Mouse (Mus musculus): ENCODE results near the gene Nr4a2.

Nr4a2 gene

DNA sequence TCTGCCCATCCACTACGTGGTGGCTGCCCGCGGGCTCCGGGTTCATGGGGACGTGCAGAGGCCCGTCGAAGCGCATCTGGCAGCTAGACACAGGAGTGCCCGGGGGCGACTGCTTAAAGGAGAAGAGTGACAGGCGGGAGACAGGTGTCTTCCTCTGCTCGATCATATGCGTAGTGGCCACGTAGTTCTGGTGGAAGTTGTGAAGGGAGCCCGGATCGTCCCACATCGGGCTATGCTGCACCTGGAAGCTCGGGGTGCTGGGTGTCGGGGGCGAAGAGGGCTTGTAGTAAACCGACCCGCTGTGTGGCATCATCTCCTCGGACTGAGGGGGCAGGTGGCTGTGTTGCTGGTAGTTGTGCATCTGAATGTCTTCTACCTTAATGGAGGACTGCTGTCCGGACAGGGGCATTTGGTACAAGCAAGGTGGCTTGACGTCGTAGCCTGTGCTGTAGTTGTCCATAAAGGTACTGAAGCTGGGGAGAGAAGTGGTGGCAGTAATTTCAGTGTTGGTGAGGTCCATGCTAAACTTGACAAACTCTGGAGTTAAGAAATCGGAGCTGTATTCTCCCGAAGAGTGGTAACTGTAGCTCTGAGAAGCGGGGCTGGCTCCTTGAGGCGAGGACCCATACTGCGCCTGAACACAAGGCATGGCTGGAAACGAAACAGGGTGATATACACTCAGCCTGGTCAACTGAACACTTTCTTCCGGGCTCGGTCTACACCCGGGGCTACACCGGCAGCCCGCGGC lies 11.8 kb downstream of the Nr4a2 start:
- CTCF ChIA-PET = no interaction called here

DNA sequence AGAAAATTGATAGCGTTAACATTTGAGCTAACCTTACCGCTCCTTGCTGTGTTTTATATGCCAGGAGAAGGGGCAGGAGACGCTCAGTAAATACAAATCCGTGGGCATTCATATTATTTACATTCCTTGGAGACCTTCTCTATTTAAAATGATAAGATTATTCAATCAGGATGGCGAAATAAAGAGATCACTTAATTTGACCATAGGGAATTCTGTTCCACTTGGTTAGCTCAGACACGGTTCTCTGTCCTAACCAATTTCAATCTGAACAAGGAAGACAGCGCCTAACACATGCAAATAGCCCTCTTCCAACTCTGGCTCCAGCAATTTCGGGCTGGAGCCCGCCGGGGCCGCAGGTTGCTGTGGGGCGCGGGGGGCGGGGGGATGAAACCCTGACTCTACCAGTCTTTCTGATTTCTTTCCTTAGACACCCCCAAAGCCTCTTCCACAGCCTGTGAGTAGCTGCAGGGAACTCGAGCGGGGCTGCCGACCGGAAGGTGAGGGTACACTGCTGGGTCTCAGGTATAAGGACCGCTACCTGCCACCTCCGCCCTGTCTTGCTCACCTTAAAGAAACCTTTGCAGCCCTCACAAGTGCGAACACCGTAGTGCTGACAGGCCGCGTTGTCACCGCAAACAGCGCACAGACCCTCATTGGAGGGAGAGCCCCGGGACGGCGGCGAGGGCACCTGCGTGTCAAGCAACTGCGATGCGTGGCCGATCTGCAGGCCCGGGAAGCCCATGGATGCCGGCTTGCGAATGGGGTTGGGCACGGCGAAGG lies 12.6 kb downstream of the Nr4a2 start:
- CTCF ChIA-PET = no interaction called here

DNA sequence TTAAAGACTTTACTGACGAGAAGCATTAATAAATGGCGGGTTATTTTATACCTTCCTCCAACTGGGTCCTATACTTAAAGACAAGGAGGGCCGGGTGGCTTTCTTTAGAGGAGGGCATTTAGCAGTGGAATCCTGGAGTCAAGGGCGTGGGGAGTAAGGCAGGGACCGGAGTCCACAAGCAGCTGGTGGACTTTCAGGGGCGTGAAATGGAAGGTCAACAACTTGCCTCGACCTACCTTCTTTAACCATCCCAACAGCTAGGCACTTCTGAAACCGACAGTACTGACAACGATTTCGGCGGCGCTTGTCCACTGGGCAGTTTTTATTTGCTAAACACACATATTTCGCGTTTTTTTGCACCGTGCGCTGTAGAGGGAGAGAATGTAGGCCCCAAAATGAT lies 13.4 kb downstream of the Nr4a2 start:
- CTCF ChIA-PET = no interaction called here

DNA sequence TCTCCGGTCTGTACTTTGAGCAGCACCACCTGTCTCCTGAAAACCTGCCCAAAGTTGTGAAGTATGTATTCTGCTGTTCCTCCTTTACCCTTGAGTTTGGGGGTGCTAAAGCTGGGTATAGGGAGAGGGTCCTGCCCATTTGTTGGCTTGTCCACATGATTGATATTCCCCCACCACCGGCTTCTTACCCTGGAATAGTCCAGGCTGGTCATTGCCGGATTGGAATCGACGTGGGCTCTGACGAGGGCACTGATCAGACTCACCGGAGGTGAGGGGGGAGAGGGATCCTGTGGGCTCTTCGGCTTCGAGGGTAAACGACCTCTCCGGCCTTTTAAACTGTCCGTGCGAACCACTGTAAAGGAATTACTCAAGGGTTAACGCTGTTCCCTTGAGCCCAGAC lies 13.9 kb downstream of the Nr4a2 start:
- CTCF ChIA-PET = interaction anchor here (0.5 kb wide), 1 partner anchor 13 kb away, joined by 3 read pairs; no protein-coding TSS in a partner anchor

DNA sequence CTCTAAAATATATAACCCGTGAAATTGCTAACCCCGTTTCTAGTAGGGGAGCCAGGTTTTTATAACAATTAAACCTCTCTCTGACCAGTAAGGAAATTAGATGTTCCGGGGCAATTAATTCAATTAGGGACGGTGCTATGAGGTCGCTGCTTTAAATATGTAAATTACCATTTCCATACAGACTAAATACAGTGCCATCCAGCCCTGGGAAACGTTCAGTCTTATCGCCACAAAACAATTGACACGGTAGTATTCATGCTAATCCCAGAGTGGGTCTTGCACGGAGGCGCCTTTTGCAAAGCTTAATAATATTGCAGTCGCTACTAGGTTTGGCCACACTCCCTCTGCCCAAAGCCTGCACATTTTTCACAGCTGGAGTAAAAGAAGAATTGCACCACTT lies 14.5 kb downstream of the Nr4a2 start:
- CTCF ChIA-PET = interaction anchor here (0.5 kb wide), 1 partner anchor 12 kb away, joined by 3 read pairs; no protein-coding TSS in a partner anchor

DNA sequence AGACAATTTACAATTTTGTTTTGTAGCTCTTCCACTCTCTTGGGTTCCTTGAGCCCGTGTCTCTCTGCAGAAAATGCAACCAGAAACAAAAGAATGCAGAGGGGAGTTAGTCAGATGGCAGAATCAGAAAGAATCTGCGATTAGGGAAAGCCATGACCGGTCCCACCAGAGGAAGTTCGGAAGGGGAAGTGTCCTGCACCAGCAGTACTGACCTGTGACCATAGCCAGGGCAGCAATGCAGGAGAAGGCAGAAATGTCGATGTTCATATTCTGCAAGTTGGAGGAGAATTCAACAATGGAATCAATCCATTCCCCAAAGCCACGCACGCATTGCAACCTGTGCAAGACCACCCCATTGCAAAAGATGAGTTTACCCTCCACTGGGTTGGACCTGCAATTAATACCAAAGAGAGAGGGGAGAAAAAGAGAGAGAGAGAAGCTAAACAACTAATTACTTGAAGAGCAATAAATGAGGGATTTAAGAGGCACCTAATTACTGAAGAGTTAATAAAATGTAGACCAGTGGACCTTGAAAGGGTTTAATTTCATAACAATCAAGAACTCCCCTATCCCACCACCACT lies 15.4 kb downstream of the Nr4a2 start:
- CTCF ChIA-PET = no interaction called here

DNA sequence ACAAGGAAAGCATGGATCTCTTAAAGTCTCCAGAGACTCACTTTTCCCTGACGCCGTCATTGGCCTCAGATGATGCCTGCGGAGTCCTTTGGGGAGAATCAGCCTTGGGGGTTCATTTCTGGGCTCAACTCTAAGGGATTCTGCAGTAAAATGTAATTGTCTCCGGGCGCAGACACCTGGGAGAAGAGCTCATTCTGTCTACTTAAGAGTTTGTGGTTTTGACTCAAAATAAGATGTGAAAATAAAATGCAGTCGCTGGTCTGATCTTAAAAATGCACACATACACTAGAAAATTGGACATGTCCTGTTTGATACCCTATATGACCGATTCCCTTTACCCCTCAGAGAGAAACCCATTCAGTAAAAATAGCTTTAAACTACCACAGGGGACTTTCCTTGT lies 18.4 kb downstream of the Nr4a2 start:
- CTCF ChIA-PET = no interaction called here

DNA sequence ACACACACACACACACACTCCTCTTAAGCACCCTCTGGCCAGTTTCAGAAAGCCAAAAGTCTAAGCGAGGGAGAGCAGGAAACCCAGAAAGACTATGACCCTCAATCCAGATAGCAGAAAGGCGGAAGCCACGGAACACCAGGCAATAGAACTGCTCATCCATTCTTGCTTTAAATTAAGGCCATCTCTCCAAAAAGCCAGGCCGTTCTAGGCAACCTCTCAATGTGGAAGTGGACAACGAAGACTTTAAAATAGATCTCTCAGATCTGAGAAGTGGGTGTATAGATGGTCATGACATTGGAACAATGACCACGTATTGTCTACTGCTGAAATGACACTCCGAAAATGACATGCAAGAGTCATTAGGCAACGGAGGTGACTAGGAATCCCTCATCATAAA lies 19.1 kb downstream of the Nr4a2 start:
- CTCF ChIA-PET = no interaction called here

DNA sequence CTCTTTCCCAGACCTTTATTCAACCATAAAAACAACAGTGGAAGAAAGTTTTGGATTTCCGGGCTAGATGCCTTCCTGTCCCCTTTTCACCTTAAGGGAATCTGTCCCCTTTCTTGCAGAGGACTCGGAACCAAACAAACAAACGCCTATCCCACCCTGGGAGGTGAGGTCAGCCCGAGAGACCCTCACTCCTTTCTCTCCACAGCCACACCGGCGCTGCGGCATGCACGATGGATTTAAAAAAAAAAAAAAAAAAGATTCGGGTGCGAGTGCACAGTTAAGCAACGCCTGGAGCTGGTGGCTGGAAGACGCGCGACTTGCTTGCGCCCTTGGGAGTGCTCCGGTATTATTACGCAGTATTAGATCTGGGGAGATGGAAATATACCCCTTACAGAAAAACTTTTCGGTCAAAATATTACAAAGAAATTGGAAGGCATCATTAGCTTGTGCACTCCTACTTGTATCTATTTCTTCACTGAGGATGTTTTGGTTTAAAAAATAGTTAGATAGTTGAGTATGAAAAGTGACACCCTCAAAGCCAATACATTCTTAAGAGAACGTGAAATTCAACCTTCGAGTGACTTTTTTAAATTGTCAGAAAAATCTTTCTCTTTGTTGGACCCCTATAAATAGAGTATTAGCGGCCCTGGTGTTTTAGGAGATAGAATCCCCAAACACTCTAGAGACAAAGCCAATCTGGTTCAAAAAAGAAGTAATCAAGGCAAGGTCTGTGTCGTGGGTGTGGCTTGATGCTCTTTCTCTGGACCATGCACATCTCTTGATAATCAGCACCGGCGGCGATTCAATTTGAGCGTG lies 19.8 kb downstream of the Nr4a2 start:
- CTCF ChIA-PET = no interaction called here

DNA sequence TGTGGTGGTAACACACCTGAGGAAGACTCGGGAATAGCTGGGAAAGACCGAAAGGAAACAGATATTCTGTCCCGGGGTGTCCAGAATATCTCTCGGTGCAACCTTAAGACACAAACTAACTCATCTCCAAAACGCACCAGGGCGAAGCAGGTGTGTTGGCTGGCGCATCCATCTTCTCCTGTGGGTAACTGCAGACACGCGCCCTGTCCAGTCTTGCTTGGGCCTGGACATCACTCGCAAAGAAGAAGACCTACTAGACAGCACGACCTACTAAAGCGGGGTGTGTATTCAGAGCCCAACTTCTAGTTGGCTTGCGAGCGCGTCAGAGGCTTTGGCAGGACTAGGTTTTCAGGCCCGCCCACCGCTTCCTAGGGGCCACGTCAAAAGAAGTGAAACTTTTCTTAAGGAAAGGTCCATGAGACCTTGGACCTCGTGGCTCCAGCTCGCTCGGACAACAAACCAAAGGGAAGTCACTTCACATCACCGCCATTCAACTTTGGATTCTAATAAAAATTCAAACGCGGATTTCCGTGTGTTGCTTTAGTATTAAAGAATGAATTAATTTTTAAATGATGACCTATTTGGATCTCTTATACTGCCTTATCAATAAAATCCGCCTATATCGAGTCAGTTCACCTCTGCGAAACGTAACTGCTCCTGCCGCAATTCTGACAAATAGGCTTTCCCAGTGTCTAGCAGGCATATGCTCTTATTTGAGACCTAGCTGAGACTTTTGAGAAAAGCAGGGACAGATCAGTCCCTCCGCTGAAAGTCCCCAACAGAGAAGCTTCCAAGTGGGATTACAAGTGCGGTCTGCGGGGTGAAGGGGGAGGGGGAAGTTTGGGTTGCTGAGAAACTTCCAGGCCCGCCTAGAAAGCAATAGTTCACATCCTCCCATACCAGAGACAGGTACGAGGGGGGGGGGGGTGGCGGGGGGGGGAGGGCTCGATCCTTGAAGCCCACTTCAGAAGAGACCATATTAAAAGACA lies 20.7 kb downstream of the Nr4a2 start:
- CTCF ChIA-PET = no interaction called here

DNA sequence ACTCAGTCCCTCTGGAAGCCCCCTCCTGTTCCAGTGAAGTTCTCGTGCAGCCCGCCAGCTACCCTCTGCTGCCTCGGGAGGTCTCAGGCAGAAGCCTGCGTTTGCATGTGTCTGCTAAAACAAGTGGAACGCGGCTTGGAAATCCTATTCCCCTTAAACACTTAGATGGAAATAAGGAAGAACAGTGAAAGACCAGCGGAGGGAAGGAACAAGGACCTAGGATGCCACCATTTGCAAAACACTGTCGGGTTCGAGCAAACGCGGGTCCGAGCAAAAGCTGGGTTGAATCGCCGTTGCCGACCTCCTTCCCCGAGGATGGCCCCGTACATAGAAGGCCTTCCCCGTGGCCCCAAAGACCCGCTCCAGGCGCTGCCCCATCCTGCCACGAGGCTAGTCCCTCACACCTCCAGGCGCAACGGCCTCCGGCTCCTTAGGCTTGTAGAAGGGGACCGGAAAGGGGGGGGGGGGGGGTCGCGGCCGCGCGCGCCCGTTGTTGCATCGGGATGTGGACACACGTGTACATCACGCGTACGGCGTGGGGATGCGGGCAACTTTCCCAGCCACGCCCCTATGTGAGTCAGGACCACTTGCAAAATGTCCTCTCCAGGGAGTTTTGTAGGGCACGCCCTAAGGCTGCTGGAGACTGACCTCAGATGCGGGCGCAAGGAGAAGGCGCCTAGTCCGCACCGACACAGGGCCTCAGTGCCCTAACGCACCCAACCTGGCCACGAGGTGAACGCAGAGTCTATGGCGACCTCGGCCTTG lies 21.5 kb downstream of the Nr4a2 start:
- CTCF ChIA-PET = no interaction called here

DNA sequence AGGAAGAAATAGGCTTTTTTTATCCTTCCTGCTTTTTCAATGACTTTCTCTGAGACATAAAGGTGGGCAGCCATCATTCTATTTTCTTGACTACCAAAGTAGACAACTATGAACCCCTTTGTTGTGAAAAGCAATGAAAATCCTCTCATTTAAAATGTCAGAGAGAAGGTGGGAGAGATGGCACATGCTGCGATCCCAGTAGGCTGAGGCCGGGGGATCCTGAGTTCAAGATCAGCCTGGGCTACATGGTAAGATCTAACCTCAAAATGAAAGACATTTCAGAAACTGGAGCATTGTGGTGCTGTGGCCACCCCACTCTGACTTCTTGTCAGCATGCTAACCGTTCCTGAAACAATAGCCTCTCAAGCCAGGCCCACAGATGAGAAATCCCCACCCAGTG lies 23.6 kb downstream of the Nr4a2 start:
- CTCF ChIA-PET = no interaction called here

DNA sequence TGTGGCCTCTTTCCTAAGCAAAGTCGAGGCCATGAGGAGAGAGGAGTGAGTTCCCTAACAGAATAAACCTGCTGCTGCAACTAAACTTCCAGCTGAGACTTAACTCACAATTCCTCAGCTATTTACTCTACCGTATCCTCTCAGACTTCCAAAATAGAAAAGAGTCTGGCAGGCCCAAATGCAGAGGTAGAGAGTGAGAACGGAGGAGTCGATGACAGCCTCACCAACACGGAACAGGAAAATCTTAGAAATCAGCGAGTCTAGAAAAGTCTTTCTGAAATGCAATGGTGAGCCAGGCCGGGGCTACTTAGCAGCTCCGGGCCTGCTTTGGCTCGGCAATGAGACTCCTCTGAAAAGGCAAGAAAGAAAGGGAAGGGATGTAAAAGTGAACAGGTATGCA lies 51.4 kb downstream of the Nr4a2 start:
- CTCF ChIA-PET = no interaction called here

DNA sequence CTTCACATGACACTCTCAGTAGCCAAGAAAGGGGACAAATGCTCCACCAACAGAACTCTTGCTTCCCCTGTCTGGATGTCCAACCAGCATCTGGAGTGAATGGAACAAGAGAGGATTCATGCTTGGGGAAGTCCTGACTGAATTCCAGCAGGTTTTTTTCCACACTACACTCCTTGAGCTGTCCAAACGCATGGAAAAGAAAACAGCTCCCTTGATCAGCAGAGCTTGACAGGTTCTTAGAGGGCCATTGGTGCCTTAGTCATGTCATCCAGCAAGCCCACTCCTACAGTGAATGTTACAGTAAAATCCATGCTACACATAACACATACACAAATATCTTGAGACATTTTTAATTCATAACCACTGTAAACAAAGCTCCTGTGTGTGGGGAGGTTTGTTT lies 60.3 kb downstream of the Nr4a2 start:
- CTCF ChIA-PET = no interaction called here
